Mouse (Mus musculus) olfactory bulb, adult 2 months (tissue): ENCODE data around the gene Set.

ENCODE experiments used
- CTCF ChIP-seq: fragments of 200-500 bp; IDR thresholded peaks from 2 replicates; pipeline ENCODE4 v1.5.1; 2012; ENCODE audit warnings: low read depth, mild to moderate bottlenecking, low read length, moderate library complexity; ENCODE audit not compliant: insufficient read depth
- POLR2A ChIP-seq: fragments of 200-500 bp; IDR thresholded peaks from 2 replicates; pipeline ENCODE4 v1.6.1; 2012; ENCODE audit warnings: mild to moderate bottlenecking, low read depth, low read length, moderate library complexity; ENCODE audit not compliant: insufficient read depth

DNA sequence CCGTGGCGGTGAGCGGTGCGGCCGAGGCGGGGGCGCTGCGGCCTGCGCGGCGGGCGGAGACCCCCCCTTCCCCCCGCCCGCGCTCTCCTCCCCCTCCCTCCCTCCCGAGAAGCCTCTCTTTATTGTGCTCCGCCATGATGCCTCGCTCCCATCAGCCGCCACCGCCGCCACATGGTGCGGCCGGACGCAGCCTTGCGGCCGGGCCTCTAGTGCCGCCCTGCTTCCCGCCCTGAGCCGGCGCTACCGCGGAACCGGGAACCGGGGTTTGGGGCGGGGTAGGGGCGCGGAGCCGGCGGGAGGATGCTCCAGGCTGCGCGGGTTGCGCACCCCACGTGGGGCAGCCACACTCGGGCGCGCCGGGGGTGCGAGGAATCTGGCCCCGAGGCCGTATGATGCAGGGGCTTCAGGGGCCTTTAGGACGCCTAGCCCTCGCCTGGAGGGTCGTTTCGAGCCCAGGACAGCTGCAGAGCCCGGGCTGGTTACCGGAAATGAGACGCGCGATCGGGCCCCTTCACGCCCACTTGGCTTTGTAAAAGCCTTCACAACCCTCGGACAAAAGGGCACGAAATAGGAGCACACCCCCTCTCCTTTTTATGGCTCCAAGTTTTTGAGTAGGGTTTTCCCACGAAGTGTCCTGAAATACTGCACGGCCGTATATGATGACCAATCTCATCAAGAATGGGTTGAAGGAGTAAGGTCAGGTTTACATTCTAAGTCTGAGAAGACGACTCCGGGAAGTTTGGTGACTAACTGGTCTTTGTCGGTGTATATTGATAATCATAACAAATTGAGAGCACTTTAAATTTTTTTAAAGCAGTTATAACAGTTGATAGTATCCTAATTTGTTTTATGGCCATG is 10.1 kb downstream of the Set start:
- TF ChIP-seq CTCF (no peak), POLR2A (no peak)
